Mouse (Mus musculus): ENCODE measurements around the gene Tmem45b.
"Not testable (repeated sequence)": the region's sequence is repeated elsewhere in the genome, so short reads cannot be mapped to it uniquely, and the experiment has no call there.

The Tmem45b gene

DNA sequence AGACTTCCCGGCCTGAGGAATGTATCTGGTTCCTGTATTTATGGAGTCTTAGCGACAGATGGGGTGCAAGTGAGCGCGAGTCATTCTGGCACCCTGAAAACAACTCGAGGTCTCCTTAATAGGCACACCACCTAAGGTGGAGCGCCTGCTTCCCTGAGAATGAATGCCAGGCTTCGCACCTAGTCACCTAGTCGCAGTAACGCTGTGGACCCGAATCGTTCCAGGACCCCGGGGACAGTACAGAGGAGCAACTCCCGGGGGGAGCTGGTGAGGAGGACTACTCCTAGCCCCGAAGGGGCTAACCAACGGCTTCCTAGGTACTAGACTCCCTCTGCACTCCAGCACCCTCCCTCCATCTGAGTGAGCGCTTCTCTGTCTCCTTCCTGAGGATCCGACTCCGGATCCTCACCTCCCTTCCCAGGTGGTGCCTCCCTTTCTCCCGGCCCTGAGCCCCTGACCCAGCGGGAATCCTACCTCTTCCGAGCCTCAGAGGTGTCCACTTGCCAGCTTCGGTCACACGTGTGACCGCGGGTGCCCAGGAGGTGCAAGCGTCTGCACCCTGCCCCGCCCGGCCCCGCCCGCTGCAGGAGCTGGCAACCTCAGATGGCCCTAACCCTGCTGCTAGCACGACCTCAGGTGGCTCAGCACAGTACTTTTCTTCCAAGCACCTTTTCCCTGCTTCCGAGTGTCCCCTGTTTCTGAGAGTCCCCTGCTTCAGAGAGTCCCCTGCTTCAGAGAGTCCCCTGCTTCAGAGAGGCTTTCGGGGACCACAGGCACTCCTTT lies at the start of gene Tmem45b:
TSS of gene Tmem45b (minus strand) at position 771 of the 783 bp plus-strand sequence.
- no peak for DNase-seq (ENCODE audit: low read depth in 2 of 2, low spot score in 2 of 2)

GRCm38 (mm10) chr9:31508189-31508588 lies 43.9 kb upstream of the Tmem45b start:
- no peak for DNase-seq (ENCODE audit: low read depth in 2 of 2, low spot score in 2 of 2)

GRCm38 (mm10) chr9:31501221-31501620 lies 37.0 kb upstream of the Tmem45b start:
- not testable (repeated sequence) for DNase-seq (ENCODE audit: low read depth in 2 of 2, low spot score in 2 of 2)

DNA sequence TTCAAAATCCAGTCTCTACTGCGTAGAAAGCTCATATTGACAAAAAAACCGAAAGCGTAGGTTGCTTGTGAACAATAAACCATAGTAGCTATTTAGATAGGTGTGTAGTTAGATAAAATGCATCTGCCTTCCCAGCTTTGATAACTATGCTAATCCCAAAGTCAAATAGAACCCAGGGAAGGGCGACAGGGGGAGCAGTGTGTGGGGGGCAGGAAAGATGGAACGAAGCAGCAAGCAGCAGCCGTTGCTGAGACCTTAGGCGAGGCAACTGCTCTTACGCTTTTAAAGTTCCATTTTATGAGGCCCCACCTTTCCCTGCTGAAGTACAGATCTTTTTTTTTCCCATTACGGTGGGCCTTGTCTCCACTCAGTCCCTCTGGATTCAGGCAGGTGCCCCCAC lies 1.1 kb downstream of the Tmem45b start:
- no peak for DNase-seq (ENCODE audit: low read depth in 2 of 2, low spot score in 2 of 2)

DNA sequence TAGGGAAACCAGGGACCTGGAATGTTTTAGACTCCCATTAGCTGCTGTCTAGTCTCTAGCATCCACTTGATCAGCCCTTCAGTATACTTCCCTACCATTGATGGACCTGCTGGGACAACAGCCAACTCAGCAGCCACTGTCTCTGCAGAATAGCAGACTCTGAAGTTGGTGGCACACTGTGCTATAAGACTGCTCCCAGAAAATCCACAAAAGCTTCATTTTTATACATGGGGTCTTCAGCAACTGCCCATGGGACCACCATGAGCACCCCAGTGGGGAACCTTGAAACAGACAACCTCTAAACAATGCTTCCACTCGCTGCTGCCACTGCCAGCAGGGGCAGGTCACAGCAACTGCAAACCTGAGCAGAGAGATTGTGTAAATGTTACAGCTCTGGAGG lies 9.9 kb downstream of the Tmem45b start:
- DNase-seq (ENCODE audit: low read depth in 2 of 2, low spot score in 2 of 2): no peak

DNA sequence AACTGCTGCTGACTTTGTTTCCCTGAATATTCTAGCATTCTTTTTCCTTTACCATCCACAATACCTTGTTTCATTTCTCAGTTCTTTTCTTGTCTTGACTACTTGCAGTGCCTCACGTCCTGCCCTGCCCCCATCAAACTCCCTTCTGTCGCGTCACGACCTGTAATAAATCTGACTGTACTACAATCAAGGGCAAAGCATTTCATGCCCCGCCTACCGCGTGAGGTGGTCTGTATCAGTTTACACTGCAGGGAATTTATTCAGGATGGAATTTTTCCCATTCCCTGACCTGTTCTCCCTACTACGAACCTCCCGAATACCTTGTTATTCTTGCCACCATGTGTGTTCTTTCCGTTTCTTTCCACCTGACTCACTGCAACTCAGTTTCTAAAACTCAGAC lies 12.1 kb downstream of the Tmem45b start:
- DNase-seq (ENCODE audit: low read depth in 2 of 2, low spot score in 2 of 2): no peak

DNA sequence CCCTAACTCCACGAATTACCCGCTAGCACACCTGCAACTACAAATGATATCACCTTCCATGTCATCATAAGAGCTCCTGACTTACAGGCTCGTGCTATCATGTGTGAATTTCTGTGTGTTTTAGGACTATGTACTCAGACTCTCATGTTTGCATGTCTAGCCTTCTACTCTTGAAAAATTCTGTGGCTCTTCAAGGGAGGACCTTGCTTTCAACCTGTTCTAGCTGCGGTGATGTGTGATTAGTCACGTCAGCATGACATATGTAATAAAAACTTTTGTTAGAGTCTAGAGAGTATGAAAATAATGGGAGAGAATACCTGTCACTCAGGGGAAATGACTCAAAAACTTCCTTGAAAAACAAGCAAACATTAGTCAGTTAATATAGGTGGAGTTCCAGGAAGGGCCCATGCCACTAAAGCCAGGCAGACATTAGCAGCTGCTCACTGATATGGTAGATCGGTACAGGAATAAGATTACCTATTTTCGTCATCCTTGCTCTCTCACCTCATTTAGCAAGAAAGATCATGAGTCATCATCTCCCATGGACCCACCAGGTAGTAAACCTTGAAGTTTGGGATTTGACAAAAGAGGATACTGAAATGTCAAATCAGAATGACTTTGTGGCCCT lies 15.0 kb downstream of the Tmem45b start:
- no peak for DNase-seq (ENCODE audit: low read depth in 2 of 2, low spot score in 2 of 2)

DNA sequence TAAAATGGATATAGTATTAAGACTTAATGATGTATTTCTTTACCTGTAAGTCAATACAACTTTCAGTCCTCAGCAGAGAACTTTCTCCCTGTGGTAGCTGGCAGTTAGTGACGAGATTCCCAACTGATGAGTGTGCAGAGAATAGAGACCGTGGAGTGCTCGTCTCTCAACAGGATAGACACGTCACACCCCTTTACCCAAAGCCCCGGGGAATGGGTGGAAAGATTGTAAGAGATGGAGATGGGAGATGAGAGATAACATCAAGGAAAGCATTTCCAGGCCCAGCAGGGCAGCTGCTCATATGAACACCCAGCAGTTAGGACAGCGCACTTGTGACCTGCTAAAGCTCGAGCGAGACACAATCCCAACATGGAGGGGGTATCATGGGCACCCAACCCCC lies 20.0 kb downstream of the Tmem45b start:
- DNase-seq (ENCODE audit: low read depth in 2 of 2, low spot score in 2 of 2): no peak

DNA sequence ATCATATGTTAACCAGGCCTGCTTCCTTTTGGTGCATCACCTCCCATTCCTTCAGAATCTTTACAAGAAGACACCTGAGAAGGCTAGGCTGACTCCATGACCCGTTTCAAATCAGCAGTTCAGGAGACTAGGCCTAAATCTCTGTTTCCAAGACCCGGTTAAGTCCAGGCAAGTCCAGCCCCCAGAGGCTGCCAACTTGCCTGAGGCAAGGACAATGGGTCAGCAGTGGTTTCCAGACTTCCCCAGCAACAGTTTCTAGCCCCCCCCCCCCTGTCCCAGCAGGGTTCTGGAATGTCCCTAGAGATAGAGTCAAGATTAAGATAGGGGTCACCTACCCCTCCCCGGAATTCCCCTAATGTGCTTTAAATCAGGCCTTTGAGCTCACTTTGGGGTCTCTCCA lies 22.8 kb downstream of the Tmem45b start:
- no peak for DNase-seq (ENCODE audit: low read depth in 2 of 2, low spot score in 2 of 2)

GRCm38 (mm10) chr9:31440366-31440765 lies 23.9 kb downstream of the Tmem45b start:
- no peak for DNase-seq (ENCODE audit: low read depth in 2 of 2, low spot score in 2 of 2)

DNA sequence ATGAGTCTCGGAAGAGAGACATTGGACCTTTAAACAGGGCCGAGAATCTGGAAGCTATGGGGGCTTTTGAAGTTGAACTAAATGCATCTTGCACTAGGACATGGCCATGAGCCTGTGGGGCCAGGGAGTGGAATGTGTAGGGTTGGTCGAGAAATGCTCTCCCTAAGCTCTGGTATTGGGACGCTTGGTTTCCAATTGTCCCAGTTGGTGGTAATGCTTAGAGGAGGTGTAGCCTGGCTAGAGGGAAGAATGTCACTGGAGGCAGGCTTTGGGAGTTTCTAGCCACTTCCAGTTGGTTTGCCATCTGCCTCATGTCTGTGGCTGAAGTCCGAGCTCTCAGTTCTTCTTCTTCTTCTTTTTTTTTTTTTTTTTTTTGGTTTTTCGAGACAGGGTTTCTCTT lies 24.9 kb downstream of the Tmem45b start:
- DNase-seq (ENCODE audit: low read depth in 2 of 2, low spot score in 2 of 2): no peak

DNA sequence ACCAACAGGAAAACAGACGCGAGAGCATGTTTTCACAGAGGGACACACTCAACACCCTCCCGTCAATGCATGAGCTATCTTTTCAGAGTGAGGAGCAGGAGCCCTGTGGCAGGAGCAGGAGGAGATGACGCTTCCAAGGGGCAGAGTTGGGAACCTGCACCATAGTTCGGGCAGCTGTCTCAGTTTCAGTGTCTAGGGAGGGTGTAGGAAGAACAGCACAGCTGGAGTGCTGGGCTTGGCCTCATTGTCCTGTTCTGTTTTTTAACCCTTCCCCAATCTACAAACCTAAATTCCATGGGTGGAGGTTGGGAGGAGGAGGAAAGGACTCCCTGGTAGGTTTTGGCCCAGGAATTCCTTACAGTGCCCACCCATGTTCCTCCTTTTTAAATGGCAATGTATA lies 25.4 kb downstream of the Tmem45b start:
- no peak for DNase-seq (ENCODE audit: low read depth in 2 of 2, low spot score in 2 of 2)

GRCm38 (mm10) chr9:31437861-31438260 lies 26.4 kb downstream of the Tmem45b start:
- no peak for DNase-seq (ENCODE audit: low read depth in 2 of 2, low spot score in 2 of 2)

DNA sequence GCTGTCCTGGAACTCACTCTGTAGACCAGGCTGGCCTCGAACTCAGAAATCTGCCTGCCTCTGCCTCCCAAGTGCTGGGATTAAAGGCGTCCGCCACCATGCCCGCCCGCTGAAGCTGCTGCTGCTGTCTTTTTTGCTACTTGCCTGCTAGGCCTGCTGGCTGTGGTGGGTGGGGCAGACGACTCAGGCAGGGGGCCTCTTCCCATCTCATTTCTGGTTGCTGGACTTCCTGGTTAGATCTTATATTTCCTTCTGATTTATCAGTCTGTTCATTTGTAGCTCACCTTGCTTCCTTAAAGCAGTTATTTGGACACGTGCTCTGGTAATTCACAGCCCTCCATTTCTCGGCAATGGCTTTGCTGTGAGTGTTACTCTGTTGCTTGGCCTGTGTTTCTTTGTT lies 28.8 kb downstream of the Tmem45b start:
- DNase-seq (ENCODE audit: low read depth in 2 of 2, low spot score in 2 of 2): no peak

DNA sequence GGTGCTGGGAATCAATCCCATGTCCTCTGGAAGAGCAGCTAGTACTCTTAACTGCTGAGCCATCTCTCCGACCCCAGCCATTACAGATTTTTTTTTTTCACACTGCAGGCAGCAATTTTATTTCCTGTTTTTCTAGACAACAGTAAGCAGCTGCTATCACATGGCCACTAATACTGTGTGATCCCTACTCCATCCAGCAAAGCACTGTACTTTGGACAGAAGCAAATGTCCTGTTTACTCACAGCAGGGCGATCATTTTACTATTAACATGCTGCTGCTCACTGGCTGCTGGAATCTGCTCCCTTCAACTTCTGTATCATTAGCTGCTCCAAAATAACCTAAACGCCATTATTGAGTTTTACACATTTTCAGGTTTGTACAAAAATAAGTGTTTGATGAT lies 30.8 kb downstream of the Tmem45b start:
- DNase-seq (ENCODE audit: low read depth in 2 of 2, low spot score in 2 of 2): no peak

- DNase-seq (ENCODE audit: low read depth in 2 of 2, low spot score in 2 of 2): no peak
Measured at GRCm38 (mm10) chr9:31432336-31432975, 31.8 kb downstream of the Tmem45b start.

DNA sequence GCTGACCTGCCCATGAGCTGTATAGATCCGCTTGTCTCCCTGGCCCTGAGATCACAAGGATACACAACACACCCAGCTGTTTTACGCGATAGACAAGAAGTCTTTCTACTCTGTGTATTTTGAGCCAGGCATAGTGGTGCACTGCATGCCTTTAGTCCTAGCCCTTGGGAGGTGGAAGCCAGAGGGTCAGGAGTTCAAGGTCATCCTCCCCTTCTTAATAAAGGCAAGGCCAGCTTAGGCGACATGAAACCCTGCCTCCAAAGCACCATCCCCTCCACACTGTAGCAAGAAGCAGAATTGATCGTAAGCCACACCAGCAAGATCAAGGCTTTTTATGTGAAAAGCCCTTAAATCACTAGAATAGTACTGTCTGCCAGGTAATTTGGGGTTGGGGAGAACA lies 32.5 kb downstream of the Tmem45b start:
- DNase-seq (ENCODE audit: low read depth in 2 of 2, low spot score in 2 of 2): no peak

DNA sequence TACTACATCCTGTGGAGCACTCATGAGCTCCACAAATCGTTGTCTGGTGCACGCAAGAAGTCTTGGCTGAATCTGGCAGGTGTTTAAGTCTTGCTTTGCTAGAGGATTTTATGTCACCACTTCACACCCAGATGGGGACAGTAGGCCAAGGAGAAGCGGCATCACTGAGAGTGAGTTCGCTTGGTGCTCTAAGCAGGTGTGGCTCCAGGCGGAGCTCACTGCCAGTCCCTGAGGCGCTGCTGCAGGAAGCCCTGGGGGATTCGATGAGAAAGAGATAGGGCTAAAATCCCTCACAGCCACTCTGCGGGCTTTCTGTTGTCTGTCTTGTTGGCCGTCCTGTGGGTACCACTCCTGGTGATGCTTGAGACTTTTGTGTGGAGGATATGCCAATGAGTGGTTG lies 34.3 kb downstream of the Tmem45b start:
- no peak for DNase-seq (ENCODE audit: low read depth in 2 of 2, low spot score in 2 of 2)

DNA sequence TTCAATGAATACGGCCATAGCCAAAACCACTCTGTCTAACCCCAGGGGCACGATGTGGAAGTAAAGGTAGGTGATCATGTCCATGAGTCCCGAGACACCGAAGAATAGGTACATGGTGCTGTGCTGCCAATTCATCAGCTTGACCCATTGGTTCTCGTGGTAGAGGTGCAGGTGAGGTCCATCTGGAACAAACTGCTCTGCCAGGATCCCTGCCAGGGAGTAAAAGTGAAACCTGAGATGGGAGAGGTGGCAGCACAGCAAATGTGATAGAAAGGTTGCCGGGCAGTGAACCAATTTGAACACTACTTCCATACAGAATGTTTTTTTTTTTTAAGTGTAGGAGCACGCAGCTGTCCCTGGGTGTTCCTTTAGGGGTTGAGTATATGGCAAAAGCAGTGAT lies 35.3 kb downstream of the Tmem45b start:
- DNase-seq (ENCODE audit: low read depth in 2 of 2, low spot score in 2 of 2): no peak

GRCm38 (mm10) chr9:31422143-31422542 lies 42.1 kb downstream of the Tmem45b start:
- no peak for DNase-seq (ENCODE audit: low read depth in 2 of 2, low spot score in 2 of 2)

GRCm38 (mm10) chr9:31418821-31419220 lies 45.4 kb downstream of the Tmem45b start:
- no peak for DNase-seq (ENCODE audit: low read depth in 2 of 2, low spot score in 2 of 2)

- DNase-seq (ENCODE audit: low read depth in 2 of 2, low spot score in 2 of 2): no peak
Measured at GRCm38 (mm10) chr9:31412165-31412564, 52.1 kb downstream of the Tmem45b start.
